In genomic region chr3:37481295-37481694, GRCm38 (mm10) we compare ENCODE assay signal across 18 mouse cellular contexts.
A peak's percentile ranks its signal among the peaks of the same experiment; 100 is the strongest.
DNase-seq lines count a peak whose midpoint lies in the region; ATAC-seq lines count a peak whose summit lies in the region.
"Had no signal": no experiment of that assay in that cellular context is flagged by ENCODE, and none has a peak within 500 bp of the region (broad histone marks: within the 10 kb centered on the region; RNA-seq: fewer than 3 reads in every experiment).

No protein-coding gene starts in this region.

- intact Hi-C loops in left cerebral cortex, postnatal 4 days (cut with DNase I), result no loop called here
- intact Hi-C loops in left cerebral cortex, postnatal 25 days (cut with DNase I), result no loop called here

- peak; percentile 10 for DNase-seq in CD4-positive, CD25-positive, alpha-beta regulatory T cell, adult 2 months (ENCODE audit: low read depth, low spot score)
- DNase-seq in left cerebral cortex, postnatal 4 days, result peak; percentile 0
- DNase-seq in left cerebral cortex, postnatal 25 days (ENCODE audit: low spot score in 2 of 2), result no peak
- peak; percentile 82 for DNase-seq in ZHBTc4 (ENCODE audit: low read depth, low spot score)
- DNase-seq in testis, postnatal 14 days (ENCODE audit: low spot score), result peak; percentile 56
- no peak for DNase-seq in kidney, postnatal 4 days
- no peak for DNase-seq in gastrocnemius, postnatal 4 days (ENCODE audit: low spot score in 2 of 2)
- DNase-seq: adrenal gland, postnatal 10 days; cerebellum, adult 9-11 months; embryo, embryonic 11 days; gastrocnemius, postnatal 25 days; heart, adult 18-20 months; heart, postnatal 14 days; kidney, adult 11 months had no signal

- ATAC-seq in CD4-positive, CD25-positive, alpha-beta regulatory T cell, adult 4 months, result no peak
- ATAC-seq: forebrain, embryonic 15.5 days; hindbrain, postnatal 0 days; Patski had no signal

Comparison
In these comparisons a context has a peak if more than half of its experiments do, and no peak if none do; other contexts are left out.
1. DNase-seq: peak in CD4-positive, CD25-positive, alpha-beta regulatory T cell, adult 2 months (single experiment), left cerebral cortex, postnatal 4 days (single experiment), ZHBTc4 (single experiment) and testis, postnatal 14 days (single experiment); none in left cerebral cortex, postnatal 25 days (0 of 2), kidney, postnatal 4 days (0 of 2) and gastrocnemius, postnatal 4 days (0 of 2).